Mouse (Mus musculus) layer of hippocampus, adult 9-11 months (tissue): Measurements from ENCODE around the gene Clip2.

ENCODE experiments used
- DNase-seq: peaks from one replicate; pipeline ENCODE4 v3.0.0; 2022

Clip2 gene

DNA sequence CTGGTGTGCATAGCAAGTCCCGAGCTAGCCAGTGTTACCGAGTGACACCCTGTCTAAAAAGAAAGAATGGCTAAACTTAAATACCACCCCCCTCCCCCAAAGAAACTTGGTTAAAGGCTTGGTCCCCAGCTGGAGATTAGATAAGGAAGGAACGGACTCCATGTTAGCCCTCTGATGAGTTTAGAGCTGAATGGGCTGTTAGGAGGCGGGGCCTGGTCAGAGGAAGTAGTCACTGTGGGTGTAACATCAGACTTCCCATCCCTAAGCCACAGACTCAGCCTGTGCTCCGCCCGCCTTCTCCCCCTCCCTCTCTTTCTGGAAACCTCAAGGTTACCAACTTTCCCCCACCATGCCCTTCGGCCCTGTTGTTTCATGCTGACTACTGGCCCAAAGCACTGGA, 30.4 kb downstream of the Clip2 start:
- peak; percentile 59 for DNase-seq

DNA sequence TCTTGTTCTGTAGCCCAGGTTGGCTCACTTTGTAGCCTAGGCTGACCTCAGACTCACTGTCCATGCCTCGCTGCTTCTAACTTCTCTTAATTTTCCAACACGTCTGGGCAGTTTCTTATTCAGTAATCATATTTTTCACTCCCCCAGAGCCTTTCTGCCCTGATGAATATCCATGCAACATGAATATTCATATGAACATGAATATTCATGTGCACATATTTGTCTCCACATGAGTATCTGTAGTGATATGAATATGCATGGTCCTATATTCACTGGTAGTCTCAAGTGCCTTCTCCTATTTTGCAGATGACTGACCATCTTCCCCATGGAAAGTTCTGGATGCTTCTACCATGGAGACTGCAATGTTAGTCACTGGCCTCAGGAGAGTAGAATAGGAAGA, 31.1 kb downstream of the Clip2 start:
- no peak for DNase-seq

DNA sequence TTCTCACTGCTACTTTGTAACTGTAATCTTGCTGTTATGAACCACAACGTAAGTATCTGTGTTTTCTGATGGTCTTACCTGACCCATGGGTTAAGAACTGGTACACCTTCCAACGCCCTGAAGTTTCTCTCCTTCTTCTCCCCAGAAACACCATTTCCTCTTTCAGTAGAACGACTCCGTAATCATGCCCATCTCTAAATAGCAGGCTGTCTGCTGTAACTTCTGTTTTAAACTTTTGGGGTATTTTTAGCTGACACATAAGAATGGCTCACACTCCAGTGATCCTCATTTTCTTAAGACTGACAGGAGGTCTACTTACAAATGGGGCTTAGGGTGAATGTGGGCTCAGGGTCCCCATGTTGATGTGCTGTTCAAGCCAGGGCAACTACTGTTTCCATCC, 32.1 kb downstream of the Clip2 start:
- DNase-seq, result no peak

DNA sequence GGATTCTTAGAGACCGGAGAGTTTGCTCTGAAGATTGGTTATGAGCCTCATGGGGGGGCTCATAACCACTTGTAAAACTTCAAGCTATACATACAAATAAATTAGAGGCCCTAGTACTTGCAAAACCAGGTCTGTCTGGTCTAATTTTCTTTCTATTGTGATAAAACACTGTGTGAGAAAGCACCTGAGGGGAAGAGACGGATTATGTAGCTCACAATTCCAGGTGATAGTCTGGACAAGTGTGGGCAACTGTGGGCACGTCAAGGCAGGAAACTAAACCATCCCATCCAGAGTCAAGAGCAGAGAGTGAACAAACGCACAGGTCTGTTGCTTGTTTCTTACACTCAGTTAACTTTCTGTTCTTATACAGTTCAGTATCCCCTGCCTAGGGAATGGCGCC, 32.8 kb downstream of the Clip2 start:
- DNase-seq, result no peak

DNA sequence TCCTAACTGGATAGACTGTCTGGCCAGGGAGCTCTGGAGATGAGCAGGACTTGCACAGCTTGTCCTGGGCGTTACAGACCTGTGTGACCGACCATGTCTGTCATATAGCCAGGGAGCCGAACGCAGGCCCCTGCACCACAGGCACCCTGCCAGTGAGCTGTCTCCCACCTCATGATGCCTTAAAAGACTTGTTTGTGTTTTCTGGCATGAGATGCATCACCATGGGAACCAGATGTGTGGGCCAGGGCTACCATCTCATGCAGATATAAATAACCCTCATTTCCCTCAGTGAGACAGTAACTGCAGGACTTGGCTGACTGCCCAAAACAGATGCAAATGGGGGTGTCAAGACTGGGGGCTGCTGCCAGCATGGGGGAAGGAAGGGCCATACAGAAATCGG, 40.1 kb downstream of the Clip2 start:
- DNase-seq, result peak; percentile 68

DNA sequence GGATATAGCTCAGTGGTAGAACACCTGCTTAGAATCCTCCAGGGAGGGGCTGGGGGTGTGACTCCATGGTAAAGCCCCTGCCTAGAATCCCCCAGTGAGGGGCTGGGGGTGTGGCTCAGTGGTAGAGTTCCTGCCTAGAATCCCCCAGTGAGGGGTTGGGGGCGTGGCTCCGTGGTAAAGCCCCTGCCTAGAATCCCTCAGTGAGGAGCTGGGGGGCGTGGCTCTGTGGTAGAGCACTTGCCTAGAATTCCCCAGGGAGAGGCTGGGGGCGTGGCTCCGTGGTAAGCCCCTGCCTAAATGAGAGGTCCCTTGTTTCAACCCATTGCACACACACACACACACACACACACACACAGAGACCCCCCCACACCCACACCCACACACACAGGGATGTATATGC, 42.0 kb downstream of the Clip2 start:
- no peak for DNase-seq

DNA sequence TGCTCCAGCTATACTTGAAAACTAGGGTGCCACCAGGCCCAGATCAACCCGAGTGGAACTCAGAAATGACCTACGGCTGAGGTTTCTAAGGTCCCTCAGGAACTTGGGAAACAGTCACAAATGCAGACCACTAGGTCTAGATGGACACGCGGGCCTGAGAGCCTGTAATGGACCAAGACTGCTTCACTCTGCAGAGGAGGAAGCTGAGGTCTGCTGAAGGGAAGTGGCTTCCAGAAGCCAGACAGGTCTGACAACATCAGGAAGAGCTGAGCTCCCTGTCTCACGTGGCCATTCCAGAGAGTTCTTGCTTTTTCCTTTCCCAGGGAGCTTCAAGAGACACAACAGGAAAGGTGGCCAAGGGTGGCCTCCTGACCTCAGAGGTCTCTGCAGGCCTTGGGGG, 43.3 kb downstream of the Clip2 start:
- DNase-seq, result peak; percentile 52

DNA sequence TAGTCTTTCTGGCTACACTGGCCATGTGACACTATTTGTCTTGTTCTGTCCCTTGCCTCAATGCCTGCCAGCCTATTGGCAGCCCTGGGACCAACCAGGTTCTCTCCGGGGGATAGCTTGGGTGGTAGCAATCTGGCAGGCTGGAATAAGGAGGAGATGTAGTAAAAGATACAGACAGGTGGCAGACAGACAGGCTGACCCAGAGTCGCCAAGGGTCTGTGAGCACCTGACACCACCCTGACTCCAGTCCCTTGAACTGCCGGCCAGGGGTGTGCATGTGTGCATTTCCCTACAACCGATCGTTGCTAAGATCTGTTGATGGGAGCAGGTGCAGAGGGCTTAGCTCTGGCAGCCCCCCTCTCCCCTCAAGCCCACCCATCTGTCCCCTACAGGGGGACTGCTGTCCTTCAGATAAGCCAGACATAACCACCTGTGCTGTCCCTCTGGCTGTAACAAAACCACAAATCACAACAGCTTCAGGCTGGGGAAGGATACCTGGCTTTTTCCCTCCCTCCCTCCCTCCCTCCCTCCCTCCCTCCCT, 44.3 kb downstream of the Clip2 start:
- DNase-seq, result no peak

DNA sequence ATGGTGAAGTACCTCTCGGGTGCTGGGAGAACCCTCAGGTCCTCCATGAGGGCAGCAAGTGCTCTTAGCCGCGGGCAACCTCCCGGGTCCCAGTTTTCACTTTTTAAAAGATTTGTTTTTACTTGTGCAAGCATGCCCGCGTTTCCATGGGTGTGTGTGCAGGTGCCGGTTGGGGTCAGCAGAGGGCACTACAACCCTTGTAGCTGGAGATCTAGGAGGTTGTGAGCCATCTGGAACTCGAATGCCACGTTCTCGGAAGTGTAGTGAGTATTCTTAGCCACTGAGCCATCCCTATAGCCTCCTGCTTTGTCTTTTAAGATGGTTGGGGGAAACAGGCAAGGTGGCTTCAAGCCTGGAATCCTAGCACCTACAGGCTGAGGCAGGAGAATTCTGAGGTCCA, 44.9 kb downstream of the Clip2 start:
- peak; percentile 81 for DNase-seq

DNA sequence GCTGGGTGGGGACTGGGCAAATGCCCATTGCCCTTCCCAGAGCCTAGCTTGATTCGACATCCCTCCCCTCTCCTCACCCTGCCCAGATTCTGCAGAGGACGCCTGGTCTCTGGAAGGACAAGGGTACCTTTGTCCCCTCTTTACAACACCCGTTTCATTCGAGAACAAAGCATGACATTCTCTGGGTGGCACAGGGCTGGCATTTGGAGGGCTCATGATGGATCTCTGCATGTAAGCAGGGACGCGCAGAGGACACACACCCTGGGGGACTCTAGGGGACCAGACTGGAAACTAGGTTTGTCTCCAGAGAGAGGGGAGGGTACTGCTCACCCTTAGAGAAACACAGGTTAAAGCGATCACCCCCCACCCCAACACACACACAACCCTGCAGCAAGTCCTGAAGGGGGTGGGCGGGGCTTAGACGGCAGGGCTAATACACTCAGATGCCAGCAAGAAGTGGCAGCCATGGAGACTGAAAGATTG, 46.4 kb downstream of the Clip2 start:
- DNase-seq, result peak; percentile 89

DNA sequence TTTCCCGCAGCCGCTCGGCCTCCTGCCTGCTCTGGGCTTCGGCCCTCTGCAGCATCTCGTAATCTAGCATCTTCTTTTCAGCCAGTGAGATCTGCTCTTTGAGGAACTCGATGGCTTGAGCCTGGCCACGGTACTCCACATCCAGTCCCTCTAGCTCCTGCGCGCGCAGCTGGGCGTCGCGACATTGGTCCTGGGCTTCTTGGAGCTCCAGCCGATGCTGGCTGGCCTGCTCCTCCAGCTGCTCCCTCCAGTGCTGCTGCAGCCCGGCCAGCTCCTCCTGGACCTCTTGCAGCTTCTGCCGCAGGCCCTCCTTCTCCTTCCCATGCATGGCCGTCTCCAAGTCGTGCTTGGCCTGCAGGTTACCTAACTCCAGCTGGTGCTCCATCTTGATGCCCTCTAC, 49.6 kb downstream of the Clip2 start:
- peak; percentile 3 for DNase-seq

DNA sequence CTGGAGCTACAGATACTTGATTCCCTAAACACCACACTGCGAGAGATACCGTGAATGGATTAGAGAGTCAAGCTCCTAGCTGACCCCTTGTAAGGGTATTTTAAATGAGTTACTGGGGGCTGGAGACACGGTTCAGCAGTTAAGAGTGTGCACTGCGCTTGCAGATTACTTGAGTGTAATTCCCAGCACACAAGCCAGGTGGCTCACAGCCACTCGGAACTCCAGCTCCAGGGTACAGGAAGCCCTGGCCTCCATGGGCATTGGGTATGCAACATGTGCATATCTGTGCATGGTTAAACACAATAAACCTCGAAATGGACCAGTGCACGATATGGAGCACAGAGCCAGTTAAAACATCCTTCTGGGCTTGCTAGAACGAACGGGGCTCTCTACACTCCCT, 50.8 kb downstream of the Clip2 start:
- peak; percentile 14 for DNase-seq

DNA sequence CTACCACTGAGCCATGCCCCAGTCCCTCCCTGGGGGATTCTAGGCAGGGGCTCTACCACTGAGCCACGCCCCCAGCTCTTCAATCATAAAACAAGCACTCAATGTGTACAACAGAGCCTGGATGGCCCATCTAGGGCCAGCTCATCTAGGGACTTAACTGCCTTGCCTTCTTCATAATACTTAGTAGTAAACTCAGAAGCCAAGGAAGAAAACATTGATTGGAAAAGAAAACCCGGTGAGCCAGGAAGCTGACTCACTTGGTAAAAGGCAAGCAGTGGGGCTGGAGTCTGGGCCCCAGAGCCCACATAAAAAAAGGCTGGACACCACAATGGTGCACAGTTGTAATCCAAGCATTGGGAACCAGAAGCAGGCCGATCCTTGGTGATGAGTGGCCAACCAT, 51.6 kb downstream of the Clip2 start:
- DNase-seq, result no peak

DNA sequence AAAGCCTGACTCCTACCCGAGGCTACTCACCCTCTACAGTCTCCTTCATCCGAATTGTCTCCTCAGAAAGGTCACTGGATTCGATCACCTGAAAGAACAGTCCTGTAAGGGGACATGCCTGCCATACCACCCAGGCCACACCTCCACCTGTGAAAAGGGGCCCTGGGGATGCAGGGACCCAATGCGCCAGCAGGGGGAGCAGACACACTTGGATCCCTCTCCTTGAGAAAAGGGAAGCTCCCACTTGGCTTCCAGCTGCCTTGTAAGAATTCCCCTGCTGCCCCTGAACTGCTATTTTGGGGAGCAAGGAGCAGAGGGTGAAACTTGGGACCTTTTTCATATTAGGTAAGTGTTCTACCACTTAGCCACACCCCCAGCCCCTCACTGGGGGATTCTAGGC, 52.2 kb downstream of the Clip2 start:
- peak; percentile 50 for DNase-seq

DNA sequence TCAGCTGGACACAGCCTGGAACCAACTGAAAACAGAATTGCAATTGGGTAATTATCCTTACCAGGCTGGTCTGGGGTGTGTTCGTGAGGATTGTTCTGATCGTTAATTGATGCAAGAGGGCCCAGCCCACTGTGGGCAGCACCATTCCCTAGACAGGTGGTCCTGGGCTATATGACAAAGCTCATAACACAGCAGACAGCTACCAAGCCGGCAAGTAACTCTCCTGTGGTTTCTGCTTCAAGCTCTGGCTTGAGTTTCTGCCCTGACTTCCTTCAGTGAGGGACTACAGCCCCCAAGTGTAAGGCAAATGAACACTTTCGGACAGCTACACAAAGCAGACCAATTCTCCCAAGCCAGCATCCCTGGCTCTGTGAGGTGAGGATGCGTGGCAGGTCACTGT, 55.2 kb downstream of the Clip2 start:
- DNase-seq, result no peak

DNA sequence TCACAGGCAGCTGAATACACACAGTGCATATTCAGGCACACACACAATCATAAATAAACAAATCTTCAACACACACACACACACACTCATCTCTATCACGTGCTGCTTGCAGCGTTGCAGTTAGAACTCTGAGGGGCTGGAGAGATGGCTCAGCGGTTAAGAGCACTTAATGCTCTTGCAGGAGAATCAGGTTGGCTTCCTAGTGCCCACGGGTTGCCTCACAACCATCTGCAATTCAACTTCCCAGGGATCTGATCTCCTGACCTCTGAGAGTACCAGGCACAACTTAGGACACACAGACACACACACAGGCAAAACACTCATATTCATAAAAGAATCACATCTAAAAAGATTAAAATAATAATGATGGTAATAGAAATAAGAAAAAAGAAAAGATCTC, 56.4 kb downstream of the Clip2 start:
- no peak for DNase-seq

DNA sequence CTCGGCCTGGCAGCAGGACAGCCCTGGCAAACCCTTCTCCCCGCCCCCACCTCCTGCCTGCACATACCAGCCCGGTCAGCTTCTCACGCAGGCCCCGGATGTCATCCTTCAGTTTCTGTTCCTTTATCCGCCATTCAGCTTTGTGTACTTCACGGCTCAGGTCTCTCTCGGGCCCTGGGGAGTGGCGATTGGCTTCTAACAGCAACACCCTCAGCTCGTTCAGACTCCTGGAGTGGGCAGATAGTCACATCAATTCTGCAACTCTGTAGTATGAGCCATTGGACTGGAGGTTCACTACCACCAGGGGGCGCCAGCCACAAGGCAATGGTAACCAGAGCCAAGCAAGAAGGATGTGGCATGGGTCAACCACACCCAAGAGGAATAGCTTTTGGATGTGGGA, 58.1 kb downstream of the Clip2 start:
- DNase-seq, result peak; percentile 91

DNA sequence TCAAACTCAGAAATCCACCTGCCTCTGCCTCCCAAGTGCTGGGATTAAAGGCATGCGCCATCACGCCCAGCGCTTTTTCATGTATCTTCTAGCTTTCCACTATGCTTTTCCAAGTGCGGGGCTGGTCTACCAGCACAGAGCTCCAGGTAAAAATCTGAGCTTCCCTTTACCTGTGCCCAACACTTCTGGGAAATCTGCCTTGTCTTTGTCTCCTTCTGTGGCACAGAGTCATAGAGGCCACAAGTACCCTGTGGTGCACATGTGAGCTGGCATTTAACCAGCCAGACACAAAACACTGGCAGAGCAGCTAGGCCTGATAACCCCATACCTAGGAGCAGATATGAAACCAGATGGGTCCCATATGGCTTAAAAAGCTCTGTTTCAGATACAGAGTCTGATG, 59.3 kb downstream of the Clip2 start:
- DNase-seq, result no peak

DNA sequence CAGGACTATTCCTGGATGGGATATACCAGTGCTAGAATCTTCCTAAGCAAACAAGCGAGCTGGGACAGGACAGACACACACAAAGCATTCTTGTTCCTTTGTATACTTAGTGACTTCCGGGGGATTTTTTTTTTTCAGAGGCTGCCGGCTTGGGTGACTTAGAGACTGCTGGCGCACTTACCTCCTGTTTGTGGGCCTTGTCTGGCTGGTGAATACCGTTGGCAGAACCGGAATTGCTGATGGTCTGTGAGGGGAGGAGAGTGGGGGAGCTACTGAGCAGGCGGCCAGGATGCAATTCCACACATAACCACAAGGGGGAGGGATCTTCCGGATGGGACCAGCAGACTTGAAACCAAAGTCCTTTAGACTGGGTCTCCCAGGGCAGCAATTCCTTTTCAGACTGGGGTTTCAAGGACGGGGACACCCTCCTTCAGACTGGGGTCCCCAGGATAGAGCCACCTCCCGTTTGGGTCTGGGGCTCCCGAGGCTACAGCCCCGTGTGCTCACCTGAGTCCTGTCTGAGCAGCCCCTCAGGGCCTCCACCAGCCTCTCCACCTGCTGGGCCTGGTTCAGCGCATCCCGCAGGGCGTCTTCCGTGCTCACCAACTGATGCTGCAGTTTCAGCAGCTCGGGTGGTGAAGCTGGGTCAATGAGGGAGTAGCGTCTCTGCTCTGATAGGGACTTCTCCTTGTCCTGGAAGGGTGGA, 60.4 kb downstream of the Clip2 start:
- DNase-seq, result peak; percentile 83

DNA sequence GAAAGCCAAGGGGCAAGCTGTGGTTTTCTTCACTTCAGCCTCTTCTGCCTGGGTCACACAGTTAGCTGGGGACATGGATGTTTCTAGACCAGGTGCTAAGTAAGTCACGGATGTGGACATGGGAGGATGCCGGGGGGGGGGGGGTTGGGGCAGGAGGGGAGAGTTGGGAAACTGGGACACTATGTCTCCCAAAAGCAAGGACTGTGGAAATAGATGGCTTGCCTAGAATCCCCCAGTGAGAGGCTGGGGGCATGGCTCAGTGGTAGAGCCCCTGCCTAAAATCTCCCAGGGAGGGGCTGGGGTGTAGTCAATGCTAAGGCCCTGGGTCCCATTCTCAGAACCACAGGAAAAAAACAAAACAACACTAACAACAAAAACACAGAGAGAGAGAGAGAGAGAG, 61.0 kb downstream of the Clip2 start:
- DNase-seq, result no peak

DNA sequence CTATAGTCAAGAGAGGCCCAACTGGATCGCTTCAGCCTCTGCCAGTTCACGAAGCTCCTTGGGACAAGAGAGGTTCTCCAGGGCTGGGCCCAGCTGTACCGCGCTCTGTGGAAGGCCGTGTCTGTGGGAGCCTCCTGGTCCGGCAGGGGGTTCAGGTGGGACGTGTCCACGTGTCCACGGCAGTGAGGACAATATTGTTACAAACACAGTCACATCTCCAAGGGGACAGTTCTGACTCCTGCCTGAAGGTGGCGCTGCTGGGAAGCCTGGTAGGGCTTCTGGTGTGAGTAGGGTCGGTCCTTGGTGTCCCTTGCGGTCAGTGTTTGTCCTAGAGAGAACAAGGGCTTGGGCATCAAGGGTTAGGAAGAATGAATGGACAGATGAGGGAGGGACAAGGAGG, 61.8 kb downstream of the Clip2 start:
- DNase-seq, result no peak

DNA sequence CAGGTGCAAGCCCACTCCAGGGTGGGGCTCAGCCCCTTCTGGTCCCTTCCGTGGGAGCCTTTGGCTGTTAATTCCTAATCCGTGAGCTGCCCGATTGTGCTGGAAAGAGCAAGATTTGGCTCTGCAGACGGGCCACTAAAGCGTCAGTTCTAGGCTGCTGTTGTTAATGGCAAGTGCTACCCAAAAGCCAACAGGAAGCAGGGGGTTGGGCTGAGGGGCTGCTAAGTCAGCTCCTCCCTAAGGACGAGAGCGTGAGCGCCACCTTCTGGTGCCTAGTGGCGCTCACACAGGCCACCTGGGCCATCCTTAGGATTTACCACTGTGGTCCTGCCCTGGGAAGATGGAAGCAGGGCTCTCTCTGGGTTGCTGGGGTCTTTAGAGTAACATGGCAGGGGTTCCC, 62.7 kb downstream of the Clip2 start:
- DNase-seq, result no peak

DNA sequence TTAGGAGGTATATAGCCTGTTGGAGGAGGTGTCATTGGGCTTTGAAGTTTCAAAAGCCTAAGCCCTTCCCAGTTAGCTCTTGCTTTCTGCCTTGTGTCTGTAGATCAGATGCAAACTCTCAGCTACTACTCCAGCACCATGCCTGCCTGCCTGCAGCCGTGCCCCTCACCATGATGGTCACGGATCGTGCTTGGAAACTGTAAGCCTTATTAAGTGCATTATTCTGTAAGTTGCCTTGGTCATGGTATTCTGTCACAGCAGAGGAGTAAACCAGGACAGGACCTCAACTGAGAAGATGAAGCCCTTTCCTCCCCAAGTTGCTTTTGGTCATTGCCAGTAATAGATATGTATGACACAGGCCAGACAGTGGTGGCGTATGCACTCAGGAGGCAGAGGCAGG, 63.6 kb downstream of the Clip2 start:
- no peak for DNase-seq

DNA sequence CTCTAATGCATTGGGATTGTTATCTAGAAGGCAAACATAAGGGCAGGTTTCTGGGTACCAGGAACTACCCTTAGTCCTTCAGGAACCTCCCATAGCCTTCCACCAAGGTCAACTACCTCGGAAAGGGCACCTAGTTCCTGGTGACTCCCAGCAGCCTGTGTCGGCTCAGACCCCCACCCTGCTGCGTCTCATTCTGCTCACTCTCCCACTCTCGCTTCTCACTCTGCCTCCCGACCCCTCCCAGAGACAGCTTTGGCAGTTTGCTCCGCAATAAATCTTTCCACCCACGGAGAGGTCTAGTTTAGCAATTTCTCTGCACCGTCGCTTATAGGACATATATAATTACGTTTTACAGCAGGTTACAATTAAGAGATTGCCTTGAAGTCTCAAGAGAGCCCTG, 64.2 kb downstream of the Clip2 start:
- no peak for DNase-seq
